Mouse (Mus musculus) liver, adult (tissue): ENCODE measurements around the gene Tpsb2.

Experiments
- GATA4 ChIP-seq: IDR thresholded peaks from 2 replicates; pipeline ENCODE4 v1.6.1; 2014; ENCODE audit warnings: mild to moderate bottlenecking, low read length; ENCODE audit not compliant: insufficient replicate concordance

Tpsb2 gene

GRCm38 (mm10) chr17:25401491-25401890, 35.4 kb downstream of the Tpsb2 start:
- no peak for TF ChIP-seq GATA4

DNA sequence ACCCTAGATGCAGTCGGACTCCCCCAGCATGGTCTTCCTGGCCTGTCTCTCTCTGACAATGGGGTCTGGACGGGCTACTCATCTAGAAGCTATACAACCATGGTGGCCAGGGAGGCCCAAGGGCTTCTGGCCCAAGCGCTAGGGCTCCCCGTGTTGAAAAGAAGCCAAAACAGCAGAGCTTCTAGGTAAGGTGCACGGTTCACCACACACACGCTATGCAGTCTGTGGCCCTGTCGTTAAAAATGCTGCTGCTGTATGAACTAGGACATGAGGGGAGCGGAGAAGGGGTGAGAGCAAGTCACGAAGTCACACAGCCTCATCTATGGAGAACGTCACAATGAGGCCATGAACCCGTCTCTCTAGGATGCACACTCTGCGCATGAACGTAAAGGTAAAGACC, 36.1 kb downstream of the Tpsb2 start:
- TF ChIP-seq GATA4: no peak

DNA sequence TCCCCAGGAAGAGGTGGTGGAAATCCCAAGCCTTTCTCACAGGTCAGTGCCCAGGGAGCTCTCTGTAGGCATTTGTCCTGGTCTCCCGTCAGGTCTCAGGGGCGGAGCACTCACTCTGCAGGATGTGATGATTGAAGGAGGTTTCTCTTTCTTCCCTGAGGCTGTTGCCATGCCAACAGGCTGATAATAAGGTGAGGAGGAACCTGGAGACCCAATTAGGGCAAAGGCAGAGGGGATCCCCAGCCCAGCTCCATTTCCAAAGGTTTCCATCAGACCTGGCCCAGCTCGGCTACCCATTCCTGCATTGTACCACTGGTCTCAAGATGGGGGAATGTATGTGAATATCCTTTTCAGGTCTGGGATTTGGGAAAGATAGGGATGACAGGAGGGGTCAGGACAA, 38.1 kb downstream of the Tpsb2 start:
- TF ChIP-seq GATA4: no peak

GRCm38 (mm10) chr17:25405224-25405895, 39.3 kb downstream of the Tpsb2 start:
- no peak for TF ChIP-seq GATA4

- TF ChIP-seq GATA4: no peak
These were observed 39.9 kb downstream of the Tpsb2 start for GRCm38 (mm10) chr17:25406011-25406441.

GRCm38 (mm10) chr17:25407352-25407751, 41.2 kb downstream of the Tpsb2 start:
- TF ChIP-seq GATA4: no peak

DNA sequence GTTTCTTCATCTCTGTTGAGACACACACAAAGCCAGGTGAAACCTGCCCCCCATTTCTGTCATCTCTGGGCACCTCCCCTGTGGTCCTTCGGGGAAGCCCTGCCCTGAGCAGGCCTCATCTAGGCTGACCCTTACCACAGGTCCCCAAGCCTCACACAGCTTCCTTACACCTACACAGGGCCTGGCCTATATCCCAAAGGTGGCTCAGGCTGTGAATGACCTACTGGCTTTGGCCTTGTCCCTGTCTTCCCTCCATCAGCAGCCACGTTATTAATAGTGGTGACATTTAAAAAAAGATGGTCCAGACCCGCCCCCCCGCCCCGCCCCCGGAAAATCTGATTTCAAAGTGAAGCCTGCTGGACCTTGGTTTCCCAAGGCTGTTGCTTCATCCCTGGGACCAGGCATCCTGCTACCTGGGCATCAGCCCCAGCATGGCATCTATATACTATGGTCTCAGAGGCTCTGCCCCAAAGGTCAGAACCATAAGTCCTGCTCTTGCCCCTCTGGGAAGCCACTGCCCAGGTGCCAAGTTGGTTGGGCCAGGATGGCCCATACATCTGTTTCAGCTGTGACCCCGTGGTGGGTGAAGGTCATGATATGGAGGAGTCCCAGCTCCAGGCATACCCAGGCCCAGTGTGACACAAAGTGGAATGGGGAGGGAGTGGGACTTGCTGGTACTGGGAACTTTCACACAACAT, 42.3 kb downstream of the Tpsb2 start:
- no peak for TF ChIP-seq GATA4

- no peak for TF ChIP-seq GATA4
These were observed 43.5 kb downstream of the Tpsb2 start for GRCm38 (mm10) chr17:25409621-25410020.

- TF ChIP-seq GATA4: no peak
These were observed 44.1 kb downstream of the Tpsb2 start for GRCm38 (mm10) chr17:25410180-25410579.

- no peak for TF ChIP-seq GATA4
These were observed 44.7 kb downstream of the Tpsb2 start for GRCm38 (mm10) chr17:25410786-25411185.

- no peak for TF ChIP-seq GATA4
These were observed 45.1 kb downstream of the Tpsb2 start for GRCm38 (mm10) chr17:25411251-25411650.

DNA sequence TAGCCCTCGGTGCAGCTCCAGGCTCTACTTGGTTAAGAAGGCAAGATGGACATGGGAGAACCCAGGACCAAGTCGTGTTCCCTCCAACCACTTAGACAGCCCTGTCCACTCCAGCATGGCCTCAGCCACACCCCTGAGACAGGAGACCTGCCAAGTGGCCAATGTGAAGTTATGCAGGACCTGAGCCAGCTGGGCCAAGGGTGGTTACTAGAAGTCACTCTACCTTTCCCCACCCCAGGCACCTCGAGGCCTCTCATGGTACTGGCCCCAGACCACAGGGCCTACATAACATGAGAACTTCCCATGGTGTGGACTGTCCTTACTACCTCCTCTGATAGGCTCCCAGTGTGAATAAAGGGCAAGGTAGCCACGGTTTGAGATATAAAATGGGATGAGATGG, 48.1 kb downstream of the Tpsb2 start:
- TF ChIP-seq GATA4: no peak

GRCm38 (mm10) chr17:25414917-25415316, 48.8 kb downstream of the Tpsb2 start:
- TF ChIP-seq GATA4: no peak

DNA sequence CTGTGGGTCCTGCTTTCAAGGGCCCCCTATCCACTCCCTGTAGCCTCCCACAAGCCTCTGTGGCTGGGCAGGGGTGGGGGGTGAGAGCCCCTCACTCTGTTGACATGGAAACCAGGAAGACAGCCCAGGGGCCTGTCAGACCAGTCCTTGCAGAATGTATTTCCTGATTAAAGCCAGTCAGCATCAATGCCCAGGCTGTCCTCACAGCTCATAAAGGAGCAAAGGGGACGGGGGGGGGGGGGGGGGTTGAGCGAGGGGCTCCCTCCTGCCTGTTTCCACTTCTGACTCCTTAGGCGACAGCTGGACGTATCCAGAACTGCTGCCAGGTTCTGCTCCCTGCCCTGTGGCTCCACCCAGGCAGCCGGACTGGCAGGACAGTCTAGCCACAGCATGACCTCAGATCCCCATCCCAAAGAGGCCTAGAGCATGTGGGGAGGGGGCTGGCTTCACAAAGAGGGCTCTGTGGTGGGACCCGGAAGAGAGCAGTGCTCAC, 49.4 kb downstream of the Tpsb2 start:
- no peak for TF ChIP-seq GATA4

- TF ChIP-seq GATA4: no peak
These were observed 50.1 kb downstream of the Tpsb2 start for GRCm38 (mm10) chr17:25416219-25416618.

GRCm38 (mm10) chr17:25417990-25418389, 51.9 kb downstream of the Tpsb2 start:
- TF ChIP-seq GATA4: no peak
